Mouse (Mus musculus) brain, embryonic 14.5 days (tissue): ENCODE measurements around the gene Gm49342. TPM values are rescaled to one million over a fixed set of nuclear protein-coding genes. Genes with fewer than 3 reads are reported as not detected.
A peak's percentile ranks its signal among the peaks of the same experiment; 100 is the strongest.
"Not testable (repeated sequence)": the region's sequence is repeated elsewhere in the genome, so short reads cannot be mapped to it uniquely, and the experiment has no call there.

ENCODE experiments used
- DNase-seq: peaks from one replicate; pipeline ENCODE4 v3.0.0-alpha.2; 2011; ENCODE audit warnings: low read depth
- CTCF ChIP-seq: fragments of 200-500 bp; IDR thresholded peaks from 2 replicates; pipeline ENCODE4 v1.5.1; 2012; ENCODE audit warnings: inconsistent platforms, mild to moderate bottlenecking, moderate library complexity, borderline replicate concordance; ENCODE audit not compliant: insufficient read depth, insufficient read length; ENCODE audit errors: extremely low read depth
- POLR2A ChIP-seq: fragments of 200-500 bp; IDR thresholded peaks from 2 replicates; pipeline ENCODE4 v1.6.1; 2012; ENCODE audit warnings: mild to moderate bottlenecking, inconsistent platforms, borderline replicate concordance; ENCODE audit not compliant: poor library complexity, insufficient read depth, insufficient read length, severe bottlenecking; ENCODE audit errors: extremely low read depth
- polyA plus RNA-seq: library from polyadenylated mRNA; depleted of rRNA; stranded (reverse); fragments of >200 nt; gene quantifications from 2 replicates; pipeline ENCODE4 v1.2.3, GENCODE M21; 2012; rRNA removed

Gm49342 gene
- polyA plus RNA-seq, result 18.1 and 19.3 TPM in 2 replicates

DNA sequence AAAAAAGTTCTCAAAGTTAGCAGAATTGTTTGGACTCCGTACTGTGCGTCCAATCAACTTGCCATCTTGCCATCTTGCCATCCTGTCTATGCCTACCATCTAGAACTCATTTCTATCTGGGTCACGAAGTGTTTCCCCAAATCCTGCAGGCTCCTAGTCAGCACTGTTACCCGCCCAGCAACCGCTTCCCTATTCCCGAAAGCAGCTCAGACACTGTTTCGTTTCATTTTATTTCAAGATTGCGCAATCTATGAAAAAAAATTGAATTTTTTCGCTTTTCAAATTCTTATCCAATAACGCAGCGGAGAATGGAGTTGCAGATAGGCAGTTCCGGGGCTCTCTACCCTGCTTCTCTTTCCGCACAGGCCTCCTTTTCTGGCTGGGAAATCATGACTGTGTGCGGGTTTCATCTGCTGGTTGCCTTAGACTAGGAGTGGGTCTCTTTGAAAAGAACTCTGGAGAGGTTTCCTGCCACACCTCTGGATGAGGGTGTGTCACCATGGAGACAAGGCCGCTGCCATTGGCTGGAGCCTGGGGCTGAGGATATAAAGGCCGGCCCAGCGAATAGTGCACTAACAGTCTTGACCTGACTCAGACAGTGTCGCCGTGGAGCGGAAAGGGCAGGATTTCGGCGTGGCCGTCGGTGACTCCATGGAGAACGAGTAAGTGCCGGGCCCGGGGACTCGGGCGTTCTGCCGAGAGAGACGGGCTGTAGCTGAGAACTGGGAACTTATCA, at the start of gene Gm49342:
Gene Gm49342, plus strand, starts transcription at position 586 of the 736 bp plus-strand sequence.
- peak; percentile 94 for DNase-seq
- TF ChIP-seq CTCF (peak; percentile 27; the same call in 1 of the 2 replicates), POLR2A (peak; percentile 25; the same call in 1 of the 2 replicates)

DNA sequence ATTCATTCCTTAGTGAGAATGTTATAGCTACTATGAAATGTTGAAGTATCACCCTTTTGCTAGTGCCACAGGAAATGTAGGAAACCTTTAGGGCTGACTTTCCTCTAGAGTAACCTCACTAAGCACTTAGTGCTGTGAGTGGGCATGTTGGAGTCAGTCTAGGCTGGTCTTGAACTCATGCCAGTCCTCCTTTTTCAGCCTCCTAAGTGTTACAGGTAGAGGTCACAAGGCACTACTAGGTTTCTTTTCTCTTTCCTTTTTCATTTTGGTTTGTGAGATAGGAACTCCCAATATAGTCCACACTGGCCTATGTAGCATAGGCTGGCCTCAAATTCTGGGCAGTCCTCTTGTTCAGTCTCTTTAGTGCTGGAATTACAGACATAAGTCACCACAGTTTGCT, 48.9 kb upstream of the Gm49342 start:
- TF ChIP-seq POLR2A, result no peak
- TF ChIP-seq CTCF, result no peak
- no peak for DNase-seq

DNA sequence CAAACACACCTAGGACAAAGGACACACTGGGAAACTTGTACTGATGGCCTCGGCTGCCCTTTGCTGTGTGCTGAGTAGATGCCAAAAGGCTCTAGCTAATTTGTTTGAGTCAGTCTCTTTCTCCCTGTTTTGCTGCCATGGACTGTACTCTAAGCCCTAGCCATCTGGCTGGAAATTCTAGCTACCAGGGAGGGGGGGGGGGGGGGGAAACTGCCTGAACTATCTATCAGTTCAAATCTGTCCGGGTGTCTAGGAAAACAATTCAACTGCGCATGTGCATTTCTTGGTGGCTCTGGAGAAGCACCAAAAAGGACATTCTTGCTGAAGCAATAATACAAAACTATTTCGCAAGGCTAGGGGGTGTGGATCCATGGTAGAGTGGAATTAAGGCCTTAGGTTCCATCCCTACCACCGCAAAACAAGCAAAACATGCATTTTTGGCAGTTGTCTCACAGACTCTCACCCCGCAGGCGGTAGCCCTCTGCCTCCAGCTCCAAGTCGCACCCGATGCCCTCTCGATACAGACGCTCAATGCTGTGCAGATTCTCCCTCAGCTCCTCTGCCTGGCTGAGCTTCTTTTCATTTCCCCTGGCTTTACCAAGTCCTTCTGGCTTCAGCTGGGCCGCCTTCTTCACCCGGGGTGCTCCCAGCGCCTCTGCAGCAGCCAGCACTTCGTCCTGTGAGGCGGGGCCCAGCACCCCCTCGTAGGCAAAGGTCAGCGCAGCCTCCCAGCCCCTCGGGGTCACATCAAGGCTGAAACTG, 48.2 kb upstream of the Gm49342 start:
- TF ChIP-seq POLR2A, result no peak
- no peak for TF ChIP-seq CTCF
- DNase-seq, result peak; percentile 39

DNA sequence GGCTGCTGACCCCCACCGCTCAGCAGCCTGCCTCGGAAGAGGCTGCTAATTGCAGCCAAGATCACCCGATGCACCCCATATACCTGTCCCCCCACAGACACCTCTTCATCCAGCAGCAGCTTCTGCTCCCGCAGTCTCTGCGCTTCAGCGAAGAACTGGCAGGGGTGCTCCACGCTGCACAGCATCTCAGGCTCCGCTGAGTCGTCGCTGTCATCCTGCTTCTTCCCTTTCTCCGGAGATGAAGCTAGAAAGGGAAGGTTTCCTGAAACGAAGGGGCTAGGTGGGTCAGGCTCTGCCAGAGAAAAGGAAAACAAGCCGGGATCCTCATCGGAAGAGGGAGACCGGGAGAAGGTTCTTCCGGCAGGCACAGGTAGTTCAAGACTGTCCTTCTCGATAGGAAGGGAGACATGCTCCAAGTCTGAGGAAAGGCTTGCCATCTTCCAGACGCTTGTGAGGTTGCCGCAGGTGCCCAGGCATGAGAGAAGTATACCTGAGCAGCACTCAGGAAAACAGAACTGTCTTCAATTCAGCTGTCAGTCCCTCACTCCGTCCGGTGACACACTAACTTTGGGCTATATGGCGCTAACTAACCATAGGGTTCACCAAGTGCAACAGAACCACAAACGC, 47.5 kb upstream of the Gm49342 start:
- TF ChIP-seq POLR2A (no peak), CTCF (no peak)
- peak; percentile 53 for DNase-seq

DNA sequence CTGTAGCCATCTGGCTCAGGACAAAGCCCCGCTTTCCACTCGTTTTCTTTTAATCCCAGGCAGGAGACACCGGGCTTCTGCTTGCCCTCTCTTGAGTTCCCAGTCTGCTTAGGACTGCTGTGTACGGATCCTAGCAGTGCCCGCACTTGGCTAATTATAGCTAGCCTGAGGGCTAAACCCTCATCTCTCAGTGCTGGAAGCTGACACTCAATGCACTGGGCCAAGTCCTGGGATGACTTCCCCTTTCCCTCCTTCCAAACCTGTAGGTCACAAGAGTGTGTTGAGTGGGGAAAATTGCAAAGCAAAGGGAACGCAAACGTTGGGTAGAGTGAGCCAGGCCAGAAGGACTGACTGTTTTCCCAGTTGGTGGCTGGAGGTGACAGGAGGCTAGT, 46.9 kb upstream of the Gm49342 start, which contains the start of gene Klhl33:
Gene Klhl33, minus strand, starts transcription at position 134 of the 392 bp plus-strand sequence.
- DNase-seq, result peak; percentile 20
- TF ChIP-seq POLR2A (no peak), CTCF (no peak)

DNA sequence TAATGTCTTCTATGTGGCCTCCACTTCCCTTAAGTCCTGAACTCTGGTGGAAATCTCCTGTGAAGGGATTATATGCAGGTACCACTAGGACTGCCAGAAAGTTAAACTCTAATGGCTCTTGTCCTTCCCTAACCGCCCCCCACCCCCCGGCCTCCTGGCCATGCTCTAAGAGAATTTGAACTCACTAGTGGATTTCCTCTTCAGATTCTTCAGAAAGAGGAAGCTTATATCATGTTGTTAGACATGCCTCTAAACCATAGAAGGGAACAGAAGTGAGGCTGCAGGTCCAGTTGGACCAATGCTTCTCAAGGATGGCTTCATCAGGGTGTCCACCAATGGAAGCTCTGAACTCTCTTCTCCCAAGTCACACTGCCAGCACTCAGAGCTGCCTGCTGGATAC, 46.3 kb upstream of the Gm49342 start:
- DNase-seq, result not testable (repeated sequence)

DNA sequence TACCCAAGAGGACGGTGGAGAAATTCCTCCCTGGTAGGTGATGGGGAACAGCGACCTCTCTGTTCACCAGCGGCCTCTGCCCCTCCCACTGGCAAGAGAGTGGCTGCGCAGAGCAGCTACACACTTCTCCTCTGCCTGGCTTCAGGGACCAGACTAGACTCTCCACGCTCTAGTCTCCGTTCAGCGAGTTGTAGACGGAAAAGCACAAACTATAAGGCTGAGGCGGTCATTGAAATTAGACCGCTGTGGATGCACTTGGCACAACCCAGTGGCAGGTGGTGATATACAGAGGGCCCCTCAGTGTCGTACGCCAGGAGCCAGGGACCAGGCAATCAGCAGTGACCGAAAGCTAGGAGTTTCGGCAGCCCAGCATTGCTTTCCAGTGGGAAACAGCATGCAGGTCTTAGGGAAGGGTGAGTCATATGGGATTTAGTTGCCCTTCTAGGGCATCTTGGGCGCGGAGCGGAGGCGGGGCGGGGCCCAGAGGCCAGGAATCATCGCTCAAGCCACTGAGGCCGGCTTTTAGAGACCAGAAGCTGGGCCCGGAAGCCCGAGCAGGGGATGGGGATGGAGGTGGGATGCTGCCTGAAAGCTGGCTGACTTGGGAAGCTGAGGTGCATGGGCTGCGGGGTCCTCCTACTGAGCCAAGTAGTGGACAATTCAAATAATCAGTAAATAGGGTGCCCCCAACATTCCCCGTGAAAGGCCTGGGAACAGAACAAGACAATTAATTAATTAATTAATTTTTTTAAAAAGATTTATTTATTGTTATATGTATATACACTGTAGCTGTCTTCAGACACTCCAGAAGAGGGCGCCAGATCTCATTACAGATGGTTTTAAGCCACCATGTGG, 40.1 kb upstream of the Gm49342 start:
- TF ChIP-seq POLR2A (no peak), CTCF (peak; percentile 46; the same call in 1 of the 2 replicates)
- peak; percentile 75 for DNase-seq

DNA sequence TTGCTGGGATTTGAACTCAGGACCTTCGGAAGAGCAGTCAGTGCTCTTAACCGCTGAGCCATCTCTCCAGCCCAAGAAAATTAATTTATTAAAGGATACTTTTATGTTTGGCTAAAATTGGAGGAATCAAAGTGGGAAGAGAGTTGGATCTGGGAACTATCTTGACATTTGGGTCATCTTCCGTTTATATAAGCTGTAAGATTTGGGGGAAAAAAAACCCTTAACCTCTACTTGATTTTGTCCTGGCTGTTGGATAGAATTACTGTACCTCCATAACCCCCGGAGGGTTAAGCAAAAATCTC, 39.5 kb upstream of the Gm49342 start:
- no peak for DNase-seq
- TF ChIP-seq CTCF, result no peak
- no peak for TF ChIP-seq POLR2A

DNA sequence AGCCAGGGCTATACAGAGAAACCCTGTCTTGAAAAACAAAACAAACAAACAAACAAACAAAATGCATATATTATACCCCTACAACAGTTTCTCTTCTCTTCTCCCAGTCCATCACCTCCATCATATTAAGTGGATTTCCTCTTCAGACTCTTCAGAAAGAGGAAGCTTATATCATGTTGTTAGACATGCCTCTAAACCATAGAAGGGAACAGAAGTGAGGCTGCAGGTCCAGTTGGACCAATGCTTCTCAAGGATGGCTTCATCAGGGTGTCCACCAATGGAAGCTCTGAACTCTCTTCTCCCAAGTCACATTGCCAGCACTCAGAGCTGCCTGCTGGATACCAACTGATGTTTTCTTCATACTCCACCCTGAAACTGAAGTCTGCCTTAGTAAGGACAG, 39.0 kb upstream of the Gm49342 start:
- DNase-seq, result not testable (repeated sequence)

DNA sequence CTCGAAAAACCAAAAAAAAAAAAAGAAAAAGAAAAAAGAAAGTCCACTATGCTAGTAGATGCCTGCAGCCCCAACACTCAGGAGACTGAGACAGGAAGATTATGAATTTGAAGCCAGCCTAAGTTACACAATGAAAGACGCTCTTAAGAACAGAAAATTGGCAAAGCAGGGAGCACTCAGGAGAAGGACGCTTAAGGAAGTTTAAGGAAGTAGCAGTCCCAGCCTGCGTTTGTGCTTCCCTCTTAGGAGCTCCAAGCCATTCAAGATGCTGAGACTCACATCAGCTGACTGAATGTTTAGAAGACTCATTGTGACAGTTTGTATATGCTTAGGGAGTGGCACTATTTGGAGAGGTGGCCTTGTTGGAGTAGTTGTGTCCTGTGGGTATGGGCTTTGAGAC, 36.2 kb upstream of the Gm49342 start:
- no peak for DNase-seq
- TF ChIP-seq CTCF (no peak), POLR2A (no peak)

DNA sequence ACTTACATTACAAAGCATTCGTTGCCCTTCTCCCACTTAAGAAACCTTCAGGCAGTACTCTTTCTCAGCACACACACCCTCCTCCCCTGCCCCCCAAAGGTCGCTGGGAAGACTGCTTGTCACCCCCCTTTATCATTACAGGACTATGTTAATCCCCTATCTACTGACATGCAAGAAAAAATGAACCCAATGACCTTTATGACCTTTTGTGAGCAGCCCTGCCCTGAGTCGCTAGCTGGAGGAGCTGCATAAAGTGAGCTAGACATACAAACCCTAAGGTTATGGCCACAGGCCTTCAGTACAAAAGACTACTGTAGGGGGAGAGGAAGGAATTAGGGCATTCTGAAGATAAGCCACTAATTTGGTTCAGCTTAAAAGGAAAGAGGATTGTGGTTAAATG, 33.0 kb upstream of the Gm49342 start:
- TF ChIP-seq CTCF, result no peak
- TF ChIP-seq POLR2A, result no peak
- no peak for DNase-seq

DNA sequence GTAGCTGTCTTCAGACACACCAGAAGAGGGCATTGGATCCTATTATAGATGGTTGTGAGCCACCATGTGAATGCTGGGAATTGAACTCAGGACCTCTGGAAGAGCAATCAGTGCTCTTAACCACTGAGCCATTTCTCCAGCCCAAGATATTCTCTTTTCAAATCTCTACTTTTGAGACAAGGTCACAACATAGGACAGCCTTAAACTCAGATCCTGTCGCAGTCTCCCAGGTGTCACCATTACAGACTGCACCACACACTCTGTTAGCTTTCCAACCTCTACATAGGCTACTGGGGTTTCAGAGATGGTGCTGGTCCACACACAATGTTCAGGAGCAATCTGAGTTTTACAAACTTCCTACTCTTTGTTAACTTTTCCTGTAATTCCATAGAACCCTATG, 20.9 kb upstream of the Gm49342 start:
- not testable (repeated sequence) for DNase-seq
